Mouse (Mus musculus): Measurements from ENCODE around the gene Hspa12a. TPM values are rescaled to one million over a fixed set of nuclear protein-coding genes. Genes with fewer than 3 reads are reported as not detected.

Hspa12a gene
- 0.21 and 0.28 TPM in 2 replicates for polyA plus RNA-seq (2015; fragmentation: Nextera tagmentation; extraction: Ambion mirVana)

DNA sequence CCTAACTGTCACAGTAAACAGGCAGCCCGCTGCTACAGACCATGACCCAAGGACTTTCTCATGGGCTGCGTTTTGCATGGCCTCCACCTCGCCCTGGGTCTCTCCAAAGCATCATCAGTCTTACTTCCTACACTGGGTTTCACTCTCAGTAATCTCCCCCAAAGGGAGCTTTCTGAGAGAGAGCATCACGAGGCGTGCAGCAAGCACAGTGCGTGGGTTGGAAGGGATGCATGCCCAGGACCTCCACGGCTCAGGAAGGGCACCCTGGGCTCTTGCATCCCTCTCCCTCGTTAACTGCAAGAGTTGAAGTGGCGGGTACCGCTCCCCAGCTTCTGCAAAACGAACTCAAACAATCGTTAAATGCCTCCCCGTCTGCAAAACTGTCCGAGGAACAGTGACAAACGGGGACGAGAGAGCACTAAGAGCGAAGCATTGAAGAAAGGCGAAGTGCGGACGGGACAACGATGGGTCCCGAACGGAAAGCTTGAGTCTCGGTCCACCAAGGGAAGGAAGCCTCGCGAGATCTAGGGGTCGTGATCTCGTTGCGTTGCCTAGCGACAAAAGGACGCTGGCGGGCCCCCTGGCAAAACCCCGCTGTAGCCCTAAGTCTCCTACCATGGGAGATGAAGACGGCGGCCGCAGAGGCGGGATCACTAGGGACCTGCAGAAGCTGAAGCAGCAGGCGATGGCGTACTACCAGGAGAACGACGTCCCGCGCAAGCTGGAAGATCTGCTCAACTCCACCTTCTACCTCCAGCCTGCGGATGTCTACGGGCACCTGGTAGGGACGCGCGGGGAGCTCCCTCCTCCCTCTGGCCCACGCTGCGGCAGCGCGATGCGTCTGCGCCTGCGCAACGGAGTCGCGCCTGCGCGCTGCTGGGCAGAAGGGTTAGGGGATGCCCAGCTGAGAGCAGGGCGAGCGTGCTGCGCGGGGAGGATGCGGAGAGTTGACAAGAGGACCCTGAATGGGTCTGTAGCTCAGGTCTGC lies at the start of gene Hspa12a, which contains the start of gene Eno4:
Hspa12a (minus strand) TSS at position 814 of the 988 bp plus-strand sequence.
Eno4 (plus strand) TSS at position 585 of the 988 bp plus-strand sequence.
- WGBS (ENCODE audit: insufficient replicate concordance), result 1% methylated on average over 58 of the region's 65 CpGs
- H3K9me3 ChIP-seq (ENCODE audit: low read length), result no peaks in the 10 kb centered on the region
- no peak within 1 kb of the TSS for H3K27ac ChIP-seq (ENCODE audit: low read depth)
- H3K4me2 ChIP-seq (ENCODE audit: low read depth, low read length), result peak within 1 kb of the TSS; percentile 88
- peaks cover 9% of the 10 kb centered on the region for H3K4me1 ChIP-seq (ENCODE audit: insufficient read depth)
- TF ChIP-seq CTCF (IDR thresholded peaks at IDR 0.05; ENCODE audit: low read depth) (no peak), EP300 (IDR thresholded peaks at IDR 0.05; ENCODE audit: low read depth) (no peak)
- H3K36me3 ChIP-seq (replicated peaks; ENCODE audit: insufficient read depth, low read length), result no peaks in the 10 kb centered on the region
- H3K27me3 ChIP-seq (ENCODE audit: insufficient read depth, low read length), result no peaks in the 10 kb centered on the region
- DNase-seq (peak; percentile 87), ATAC-seq (peak; percentile 97)
- H3K4me3 ChIP-seq (ENCODE audit: low read depth, low read length), result peak within 1 kb of the TSS; percentile 54
- peak within 1 kb of the TSS; percentile 76 for H3K9ac ChIP-seq (replicated peaks)

DNA sequence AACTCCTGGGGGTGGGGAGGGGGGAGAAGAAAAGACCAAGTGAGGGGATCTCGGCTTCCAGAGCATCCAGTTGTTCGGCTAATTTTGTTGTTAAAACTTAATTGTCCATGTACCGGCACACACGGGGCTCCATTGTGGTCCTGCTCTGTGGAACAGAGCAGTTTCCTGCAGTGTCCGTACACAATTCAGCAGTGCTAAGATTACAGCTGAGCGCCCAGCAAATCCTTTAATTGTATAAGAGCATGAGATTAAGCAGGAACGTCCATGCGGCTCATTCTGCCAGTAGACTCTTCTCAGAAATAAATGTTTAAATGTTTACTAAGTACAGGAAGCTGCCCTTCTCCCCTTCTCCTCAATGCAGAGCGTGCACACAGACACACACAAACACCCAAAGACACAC lies 38.1 kb upstream of the Hspa12a start:
- 60% methylated on average over 9 of the region's 9 CpGs for WGBS (ENCODE audit: insufficient replicate concordance)
- no peak overlapping the region for H3K4me2 ChIP-seq (ENCODE audit: low read depth, low read length)

DNA sequence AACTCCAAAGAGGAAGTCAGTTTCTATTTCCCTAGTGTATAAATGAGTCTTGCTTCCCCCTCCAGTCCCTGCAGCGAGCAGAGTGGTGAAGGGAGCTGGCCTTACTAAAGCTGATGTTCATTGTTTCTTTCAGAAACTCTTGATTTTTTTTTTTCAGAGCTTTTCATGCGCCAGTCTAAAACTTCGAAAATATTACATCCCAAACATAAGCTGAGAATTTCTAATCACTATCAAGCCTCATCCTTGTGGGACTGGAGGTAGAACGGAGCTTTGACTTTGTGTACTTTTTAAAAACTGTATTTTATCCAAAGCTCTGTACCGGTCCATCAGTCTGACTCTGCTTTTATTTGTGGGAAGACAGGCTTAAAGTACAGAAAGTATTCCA lies 36.6 kb upstream of the Hspa12a start:
- Histone ChIP-seq H3K36me3 (replicated peaks; ENCODE audit: insufficient read depth, low read length) (no peaks in the 10 kb centered on the region), H3K9ac (replicated peaks) (no peak overlapping the region), H3K9me3 (ENCODE audit: low read length) (no peaks in the 10 kb centered on the region), H3K27me3 (ENCODE audit: insufficient read depth, low read length) (no peaks in the 10 kb centered on the region), H3K4me3 (ENCODE audit: low read depth, low read length) (no peak overlapping the region), H3K4me1 (ENCODE audit: insufficient read depth) (no peaks in the 10 kb centered on the region), H3K27ac (ENCODE audit: low read depth) (no peak overlapping the region), H3K4me2 (ENCODE audit: low read depth, low read length) (no peak overlapping the region)
- WGBS (ENCODE audit: insufficient replicate concordance), result 68% methylated on average over 5 of the region's 5 CpGs
- TF ChIP-seq CTCF (IDR thresholded peaks at IDR 0.05; ENCODE audit: low read depth) (no peak), EP300 (IDR thresholded peaks at IDR 0.05; ENCODE audit: low read depth) (no peak)
- no peak for DNase-seq
- no peak for ATAC-seq

More for the DNA sequence above, 38.1 kb upstream of the Hspa12a start:
- DNase-seq, result no peak
- ATAC-seq, result no peak
- H3K9ac ChIP-seq (replicated peaks), result no peak overlapping the region
- no peaks in the 10 kb centered on the region for H3K9me3 ChIP-seq (ENCODE audit: low read length)
- H3K27me3 ChIP-seq (ENCODE audit: insufficient read depth, low read length), result no peaks in the 10 kb centered on the region
- no peaks in the 10 kb centered on the region for H3K36me3 ChIP-seq (replicated peaks; ENCODE audit: insufficient read depth, low read length)
- no peaks in the 10 kb centered on the region for H3K4me1 ChIP-seq (ENCODE audit: insufficient read depth)
- no peak overlapping the region for H3K4me3 ChIP-seq (ENCODE audit: low read depth, low read length)
- no peak overlapping the region for H3K27ac ChIP-seq (ENCODE audit: low read depth)
- TF ChIP-seq CTCF (IDR thresholded peaks at IDR 0.05; ENCODE audit: low read depth), result no peak
- TF ChIP-seq EP300 (IDR thresholded peaks at IDR 0.05; ENCODE audit: low read depth), result no peak

DNA sequence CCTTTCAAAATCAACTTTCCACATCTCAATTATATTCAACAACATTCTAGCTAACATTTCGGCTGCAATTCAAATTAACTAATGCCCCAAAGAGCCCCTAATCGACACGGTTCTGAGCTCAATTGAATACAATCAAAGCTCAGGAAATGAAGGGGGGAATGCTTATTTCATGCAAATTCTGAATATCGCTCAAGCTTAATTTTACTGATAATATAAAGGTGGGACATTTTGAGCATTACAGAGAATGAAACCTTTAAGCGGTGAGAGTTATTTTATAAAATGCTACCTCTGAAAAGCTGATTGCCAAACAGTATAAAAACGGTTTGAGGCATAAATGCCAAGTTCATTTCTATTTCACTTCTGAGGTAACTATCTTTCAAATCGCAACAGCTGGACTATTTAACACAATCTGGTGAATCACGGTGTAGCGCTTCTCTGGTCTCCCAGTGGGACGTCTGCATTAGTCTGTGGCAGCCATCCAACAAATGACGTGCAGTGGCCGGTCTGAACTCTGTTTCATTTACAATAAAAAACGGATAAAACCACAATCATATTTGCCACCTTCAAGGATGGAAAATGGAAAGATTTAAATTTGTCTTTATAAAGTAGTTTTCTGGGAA lies 36.1 kb upstream of the Hspa12a start:
- Histone ChIP-seq H3K27me3 (ENCODE audit: insufficient read depth, low read length) (no peaks in the 10 kb centered on the region), H3K4me1 (ENCODE audit: insufficient read depth) (no peaks in the 10 kb centered on the region), H3K4me2 (ENCODE audit: low read depth, low read length) (0 out of 2 replicates have a peak overlapping the region, but pooled peaks have one; percentile 9), H3K36me3 (replicated peaks; ENCODE audit: insufficient read depth, low read length) (no peaks in the 10 kb centered on the region), H3K9me3 (ENCODE audit: low read length) (no peaks in the 10 kb centered on the region), H3K27ac (ENCODE audit: low read depth) (no peak overlapping the region), H3K4me3 (ENCODE audit: low read depth, low read length) (no peak overlapping the region), H3K9ac (replicated peaks) (no peak overlapping the region)
- no peak for DNase-seq
- 66% methylated on average over 13 of the region's 13 CpGs for WGBS (ENCODE audit: insufficient replicate concordance)
- TF ChIP-seq EP300 (IDR thresholded peaks at IDR 0.05; ENCODE audit: low read depth) (no peak), CTCF (IDR thresholded peaks at IDR 0.05; ENCODE audit: low read depth) (no peak)
- ATAC-seq, result no peak

DNA sequence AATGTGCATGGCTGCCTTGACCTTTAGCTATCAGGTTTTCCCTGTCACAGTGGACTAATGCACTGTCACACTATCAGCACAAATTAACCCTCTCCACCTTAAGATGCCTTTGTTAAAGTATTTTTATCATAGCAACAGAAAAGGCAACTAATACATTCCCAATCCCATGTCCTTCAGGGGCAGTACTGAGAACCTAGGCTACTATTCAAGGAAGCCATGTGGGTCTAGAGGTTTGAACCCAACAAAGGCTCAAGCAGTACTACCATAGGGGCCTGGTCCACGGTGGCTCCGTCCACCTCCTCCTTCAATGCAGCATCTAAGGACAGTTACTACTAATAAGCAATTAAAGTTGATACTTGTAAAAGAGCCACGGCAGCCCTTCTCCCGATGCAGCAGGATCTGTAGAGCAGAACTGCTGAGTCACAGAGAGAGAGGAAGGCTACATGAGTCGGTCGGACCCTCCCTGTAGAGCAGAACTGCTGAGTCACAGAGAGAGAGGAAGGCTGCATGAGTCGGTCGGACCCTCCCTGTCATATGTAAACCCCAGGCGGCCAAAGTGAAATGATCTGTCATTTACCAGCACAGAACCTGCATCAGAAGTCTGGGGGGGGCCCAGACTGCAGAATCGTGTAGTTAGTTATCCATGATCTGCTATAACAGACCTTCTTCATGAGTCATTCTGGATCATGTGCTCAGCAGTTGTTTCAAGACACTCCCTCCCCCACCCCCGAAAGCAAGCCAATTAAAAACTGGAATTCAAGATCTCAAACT lies 35.1 kb upstream of the Hspa12a start:
- WGBS (ENCODE audit: insufficient replicate concordance), result 36% methylated on average over 11 of the region's 11 CpGs
- H3K36me3 ChIP-seq (replicated peaks; ENCODE audit: insufficient read depth, low read length), result no peaks in the 10 kb centered on the region
- H3K9me3 ChIP-seq (ENCODE audit: low read length), result no peaks in the 10 kb centered on the region
- TF ChIP-seq CTCF (IDR thresholded peaks at IDR 0.05; ENCODE audit: low read depth) (no peak), EP300 (IDR thresholded peaks at IDR 0.05; ENCODE audit: low read depth) (no peak)
- ATAC-seq (peak; percentile 76), DNase-seq (no peak)
- no peak overlapping the region for H3K9ac ChIP-seq (replicated peaks)
- no peaks in the 10 kb centered on the region for H3K4me1 ChIP-seq (ENCODE audit: insufficient read depth)
- peak overlapping the region; percentile 29; the same call in 1 of the 2 replicates for H3K4me2 ChIP-seq (ENCODE audit: low read depth, low read length)
- H3K27ac ChIP-seq (ENCODE audit: low read depth), result no peak overlapping the region
- no peak overlapping the region for H3K4me3 ChIP-seq (ENCODE audit: low read depth, low read length)
- no peaks in the 10 kb centered on the region for H3K27me3 ChIP-seq (ENCODE audit: insufficient read depth, low read length)
